Mouse (Mus musculus): Measurements from ENCODE around the gene Ptma.
A peak's percentile ranks its signal among the peaks of the same experiment; 100 is the strongest.
"Not testable (repeated sequence)": the region's sequence is repeated elsewhere in the genome, so short reads cannot be mapped to it uniquely, and the experiment has no call there.

Ptma gene

GRCm38 (mm10) chr1:86522286-86522871 lies 4.1 kb upstream of the Ptma start:
- DNase-seq, result no peak

- DNase-seq, result no peak
Observed at GRCm38 (mm10) chr1:86523776-86524618, 2.5 kb upstream of the Ptma start.

- DNase-seq, result peak; percentile 99
Observed at GRCm38 (mm10) chr1:86524619-86525498, 1.7 kb upstream of the Ptma start.

GRCm38 (mm10) chr1:86525499-86526115 lies 919 bp upstream of the Ptma start:
- no peak for DNase-seq

- DNase-seq, result peak; percentile 47
Observed at GRCm38 (mm10) chr1:86526789-86527598, 468 bp downstream of the Ptma start.

GRCm38 (mm10) chr1:86527599-86528486 lies 1.3 kb downstream of the Ptma start:
- DNase-seq, result peak; percentile 90

- DNase-seq, result peak; percentile 73
Observed at GRCm38 (mm10) chr1:86528571-86529180, 2.1 kb downstream of the Ptma start.

- no peak for DNase-seq
Observed at GRCm38 (mm10) chr1:86529590-86529989, 3.1 kb downstream of the Ptma start.

GRCm38 (mm10) chr1:86530871-86531546 lies 4.5 kb downstream of the Ptma start:
- no peak for DNase-seq

GRCm38 (mm10) chr1:86531547-86532321 lies 5.2 kb downstream of the Ptma start:
- DNase-seq, result peak; percentile 10

- DNase-seq, result peak; percentile 90
Observed at GRCm38 (mm10) chr1:86532362-86533051, 6.0 kb downstream of the Ptma start.

- peak; percentile 57 for DNase-seq
Observed at GRCm38 (mm10) chr1:86533411-86534130, 7.0 kb downstream of the Ptma start.

- peak; percentile 13 for DNase-seq
Observed at GRCm38 (mm10) chr1:86538383-86538782, 11.9 kb downstream of the Ptma start.

GRCm38 (mm10) chr1:86539583-86539982 lies 13.1 kb downstream of the Ptma start:
- not testable (repeated sequence) for DNase-seq

- DNase-seq, result no peak
Observed at GRCm38 (mm10) chr1:86542584-86542983, 16.1 kb downstream of the Ptma start.

GRCm38 (mm10) chr1:86546797-86547196 lies 20.3 kb downstream of the Ptma start:
- DNase-seq, result no peak

GRCm38 (mm10) chr1:86551299-86551698 lies 24.8 kb downstream of the Ptma start:
- no peak for DNase-seq

GRCm38 (mm10) chr1:86551877-86552276 lies 25.4 kb downstream of the Ptma start:
- no peak for DNase-seq

Measured in right cerebral cortex, adult 18-20 months (tissue).